Mouse (Mus musculus) midbrain, embryonic 11.5 days (tissue): ENCODE data around the gene Alpl. TPM values are rescaled to one million over a fixed set of nuclear protein-coding genes. Genes with fewer than 3 reads are reported as not detected.

Source experiments
- ATAC-seq: fragments of 200-750 bp; cut with Nextera tagmentation; 2 replicates; pipeline ENCODE4 v1.8.0; 2017; ENCODE audit warnings: moderate TSS enrichment, moderate library complexity; ENCODE audit not compliant: low FRiP score
- DNase-seq: peaks from one replicate; pipeline ENCODE4 v3.0.0; 2015; ENCODE audit warnings: low spot score; ENCODE audit errors: missing footprints
- H3K27ac ChIP-seq: fragments of 300-500 bp; sonication (generic); 2 replicates; pipeline ENCODE4 v1.5.1; 2014; ENCODE audit warnings: low read depth, low read length
- H3K27me3 ChIP-seq: fragments of 300-500 bp; sonication (generic); 2 replicates; pipeline ENCODE4 v1.6.1; 2014; ENCODE audit warnings: mild to moderate bottlenecking, low read length, moderate library complexity, mixed read lengths; ENCODE audit not compliant: control insufficient read depth, insufficient read depth
- H3K36me3 ChIP-seq: fragments of 300-500 bp; sonication (generic); 2 replicates; pipeline ENCODE4 v1.6.1; 2014; ENCODE audit warnings: mild to moderate bottlenecking, low read length, moderate library complexity, mixed read lengths; ENCODE audit not compliant: control insufficient read depth, insufficient read depth
- H3K4me1 ChIP-seq: fragments of 300-500 bp; sonication (generic); 2 replicates; pipeline ENCODE4 v1.6.1; 2014; ENCODE audit warnings: low read length; ENCODE audit not compliant: control insufficient read depth, insufficient read depth
- H3K4me2 ChIP-seq: fragments of 300-500 bp; sonication (generic); 2 replicates; pipeline ENCODE4 v1.6.1; 2014; ENCODE audit warnings: mild to moderate bottlenecking, moderate library complexity
- H3K4me3 ChIP-seq: fragments of 300-500 bp; sonication (generic); 2 replicates; pipeline ENCODE4 v1.5.1; 2014; ENCODE audit warnings: low read depth, low read length
- H3K9ac ChIP-seq: fragments of 300-500 bp; sonication (generic); 2 replicates; pipeline ENCODE4 v1.6.1; 2014; ENCODE audit warnings: low read length
- H3K9me3 ChIP-seq: fragments of 300-500 bp; sonication (generic); 2 replicates; pipeline ENCODE4 v1.6.1; 2016; ENCODE audit warnings: low read length; ENCODE audit not compliant: control insufficient read depth
- WGBS: fragments of 180-500 bp; shearing (Covaris S2); extraction: QIAGEN DNeasy Blood & Tissue Kit; methylation state at CpG from one replicate; pipeline ENCODE4 v1.1.7; 2014; 5-methylcytosine and 5-hydroxymethylcytosine counted together
- polyA plus RNA-seq: library from polyadenylated mRNA; unstranded; fragments of >200 nt; fragmentation: Nextera tagmentation; extraction: Ambion mirVana; gene quantifications from 2 replicates; pipeline ENCODE4 v1.2.1, GENCODE M21; 2014

Gene Alpl
- polyA plus RNA-seq, 1 experiment from 2014 or later, result 23.7 TPM

DNA sequence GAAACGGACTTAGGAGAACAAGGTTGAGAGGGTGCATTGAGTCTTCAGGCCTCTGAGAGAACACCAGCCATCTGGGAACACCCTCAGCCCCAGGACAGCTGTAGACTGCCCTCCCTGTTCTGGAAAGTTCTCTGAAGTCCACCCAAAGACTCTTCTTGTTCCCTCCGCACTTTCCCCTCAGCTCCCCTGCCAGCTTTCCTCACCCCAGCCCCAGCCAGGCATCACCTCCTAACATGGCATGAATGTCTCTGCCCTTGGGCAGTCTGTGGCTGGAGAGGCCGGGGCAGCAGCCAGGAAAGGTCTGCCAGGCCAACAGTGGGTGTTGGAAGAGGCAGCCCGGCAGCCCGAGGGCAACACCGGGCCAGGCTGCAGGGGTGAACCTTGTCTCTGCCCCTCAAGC is 27.4 kb downstream of the Alpl start:
- ATAC-seq, result no peak
- no peak for DNase-seq
- Histone ChIP-seq H3K27me3 (no peaks in the 10 kb centered on the region), H3K4me3 (no peak overlapping the region), H3K4me2 (no peak overlapping the region), H3K9ac (no peak overlapping the region), H3K36me3 (no peaks in the 10 kb centered on the region), H3K27ac (no peak overlapping the region), H3K9me3 (no peaks in the 10 kb centered on the region), H3K4me1 (peaks cover 26% of the 10 kb centered on the region)
- WGBS, result 87% methylated on average over 6 of the region's 6 CpGs

GRCm38 (mm10) chr4:137768381-137768780 is 27.8 kb downstream of the Alpl start:
- WGBS, result 66% methylated on average over 5 of the region's 5 CpGs
- Histone ChIP-seq H3K27me3 (no peaks in the 10 kb centered on the region), H3K9me3 (no peaks in the 10 kb centered on the region), H3K4me1 (peaks cover 24% of the 10 kb centered on the region), H3K36me3 (no peaks in the 10 kb centered on the region), H3K27ac (no peak overlapping the region), H3K4me2 (no peak overlapping the region), H3K9ac (no peak overlapping the region), H3K4me3 (no peak overlapping the region)
- ATAC-seq, result no peak
- DNase-seq, result no peak

DNA sequence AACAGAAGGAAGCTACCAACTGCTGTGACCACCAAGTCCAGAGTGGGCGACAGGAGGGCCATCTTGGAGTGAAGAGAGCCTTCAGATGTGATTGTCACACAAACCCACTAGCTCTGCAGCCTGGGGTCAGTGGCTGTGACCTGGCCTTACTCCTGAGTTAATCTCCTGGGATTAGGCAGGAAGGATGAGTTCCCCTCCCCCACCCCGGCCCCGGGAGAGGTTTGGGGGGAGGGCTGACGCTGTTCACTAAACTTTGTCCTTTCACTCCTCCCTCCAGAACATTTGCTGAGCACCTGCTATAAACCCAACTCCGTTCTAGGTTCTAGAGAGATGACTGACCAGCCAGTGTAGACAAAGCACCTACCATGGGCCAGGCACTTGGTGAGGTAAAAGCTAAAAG is 29.8 kb downstream of the Alpl start:
- Histone ChIP-seq H3K9ac (peak overlapping the region; percentile 17; the same call in 1 of the 2 replicates), H3K27ac (peak overlapping the region; percentile 87), H3K9me3 (no peaks in the 10 kb centered on the region), H3K4me2 (no peak overlapping the region), H3K4me1 (peaks cover 24% of the 10 kb centered on the region), H3K36me3 (no peaks in the 10 kb centered on the region), H3K4me3 (no peak overlapping the region), H3K27me3 (no peaks in the 10 kb centered on the region)
- no peak for DNase-seq
- no peak for ATAC-seq
- 8% methylated on average over 5 of the region's 5 CpGs for WGBS

GRCm38 (mm10) chr4:137765554-137765971 is 30.6 kb downstream of the Alpl start:
- no peak overlapping the region for H3K4me3 ChIP-seq
- DNase-seq, result peak; percentile 95
- H3K9me3 ChIP-seq, result no peaks in the 10 kb centered on the region
- H3K9ac ChIP-seq, result peak overlapping the region; percentile 53
- no peaks in the 10 kb centered on the region for H3K36me3 ChIP-seq
- ATAC-seq, result peak; percentile 95
- peak overlapping the region; percentile 87 for H3K27ac ChIP-seq
- WGBS, result 21% methylated on average over 7 of the region's 7 CpGs
- H3K27me3 ChIP-seq, result no peaks in the 10 kb centered on the region
- H3K4me1 ChIP-seq, result peaks cover 24% of the 10 kb centered on the region
- H3K4me2 ChIP-seq, result no peak overlapping the region

GRCm38 (mm10) chr4:137764621-137765020 is 31.6 kb downstream of the Alpl start:
- Histone ChIP-seq H3K36me3 (no peaks in the 10 kb centered on the region), H3K9ac (no peak overlapping the region), H3K9me3 (no peaks in the 10 kb centered on the region), H3K27me3 (no peaks in the 10 kb centered on the region), H3K4me2 (no peak overlapping the region), H3K4me3 (no peak overlapping the region), H3K27ac (peak overlapping the region; percentile 87; the same call in 1 of the 2 replicates), H3K4me1 (peaks cover 24% of the 10 kb centered on the region)
- 70% methylated on average over 3 of the region's 3 CpGs for WGBS
- DNase-seq, result no peak
- ATAC-seq, result no peak

DNA sequence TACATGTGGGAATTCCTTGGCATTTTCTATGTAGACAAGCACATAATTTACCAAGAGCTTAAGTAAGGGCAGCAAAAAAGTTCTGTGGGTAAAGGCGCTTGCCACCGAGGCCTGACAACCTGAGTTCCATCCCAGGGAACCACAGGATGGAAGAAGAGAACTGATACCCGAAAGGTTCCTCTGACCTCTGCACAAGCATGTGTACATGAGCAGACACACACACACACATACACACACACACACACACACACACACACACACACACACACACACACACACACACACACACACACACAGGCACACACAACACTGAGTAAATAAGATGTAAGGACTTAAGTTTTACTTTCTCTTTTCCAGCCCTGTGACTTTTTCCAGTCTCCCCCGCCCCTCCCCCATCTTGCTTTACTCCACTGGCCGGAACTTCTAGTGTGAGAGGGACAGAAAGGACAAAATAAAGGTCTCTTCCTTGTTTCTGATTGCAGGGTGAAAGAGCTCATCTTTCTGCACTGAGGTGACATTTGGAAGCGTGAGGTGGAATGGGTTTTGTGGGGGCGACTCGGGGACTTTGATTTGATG is 32.2 kb downstream of the Alpl start:
- peaks cover 24% of the 10 kb centered on the region for H3K4me1 ChIP-seq
- no peaks in the 10 kb centered on the region for H3K9me3 ChIP-seq
- H3K4me2 ChIP-seq, result no peak overlapping the region
- no peak overlapping the region for H3K27ac ChIP-seq
- no peak for ATAC-seq
- no peak for DNase-seq
- no peaks in the 10 kb centered on the region for H3K27me3 ChIP-seq
- H3K36me3 ChIP-seq, result no peaks in the 10 kb centered on the region
- WGBS, result 74% methylated on average over 8 of the region's 8 CpGs
- H3K9ac ChIP-seq, result no peak overlapping the region
- no peak overlapping the region for H3K4me3 ChIP-seq

DNA sequence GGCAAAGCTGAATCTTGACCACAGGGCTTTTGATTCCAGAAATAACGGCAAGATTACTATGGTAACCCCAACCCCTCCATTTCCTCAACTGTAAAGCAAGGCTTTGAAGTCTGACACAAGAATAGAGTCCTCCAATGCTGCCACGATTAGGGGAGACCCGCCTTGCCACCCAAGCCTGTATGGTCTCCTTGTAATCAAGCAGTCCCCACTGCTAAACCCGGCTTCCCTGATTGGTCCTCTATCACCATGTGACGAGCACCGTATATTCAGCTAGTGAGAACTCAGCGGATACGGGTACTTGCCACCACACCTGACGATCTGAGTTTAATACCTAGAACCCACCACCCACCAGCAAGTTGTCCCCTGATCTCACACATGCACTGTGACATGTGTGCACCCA is 33.3 kb downstream of the Alpl start:
- ATAC-seq, result no peak
- Histone ChIP-seq H3K9ac (no peak overlapping the region), H3K36me3 (no peaks in the 10 kb centered on the region), H3K4me1 (peaks cover 24% of the 10 kb centered on the region), H3K4me2 (no peak overlapping the region), H3K27me3 (no peaks in the 10 kb centered on the region), H3K27ac (no peak overlapping the region), H3K9me3 (no peaks in the 10 kb centered on the region), H3K4me3 (no peak overlapping the region)
- whole genome bisulfite sequencing, result 81% methylated on average over 9 of the region's 9 CpGs
- DNase-seq, result no peak

DNA sequence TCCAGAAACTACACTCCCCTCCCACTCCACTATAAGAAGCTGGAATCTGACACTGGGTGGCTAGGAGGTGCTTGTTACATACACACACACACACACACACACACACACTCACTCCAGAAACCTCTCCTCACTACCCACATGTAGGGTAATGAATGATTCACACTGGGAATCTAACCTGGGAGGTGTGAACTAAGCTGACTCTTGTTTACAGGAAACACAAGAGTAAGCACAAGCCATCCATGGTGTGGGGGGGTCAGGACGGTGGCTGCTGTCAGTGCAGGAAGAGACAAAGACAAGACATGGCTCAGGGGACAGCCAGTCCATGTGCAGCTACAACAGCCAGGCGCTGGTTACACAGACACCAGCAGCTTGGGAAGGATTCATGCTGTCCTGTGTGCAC is 41.7 kb downstream of the Alpl start:
- WGBS, result 82% methylated on average over 2 of the region's 2 CpGs
- H3K27ac ChIP-seq, result no peak overlapping the region
- H3K4me2 ChIP-seq, result no peak overlapping the region
- no peak for ATAC-seq
- no peaks in the 10 kb centered on the region for H3K27me3 ChIP-seq
- no peaks in the 10 kb centered on the region for H3K9me3 ChIP-seq
- no peak for DNase-seq
- no peak overlapping the region for H3K4me3 ChIP-seq
- H3K4me1 ChIP-seq, result no peaks in the 10 kb centered on the region
- no peaks in the 10 kb centered on the region for H3K36me3 ChIP-seq
- H3K9ac ChIP-seq, result no peak overlapping the region

DNA sequence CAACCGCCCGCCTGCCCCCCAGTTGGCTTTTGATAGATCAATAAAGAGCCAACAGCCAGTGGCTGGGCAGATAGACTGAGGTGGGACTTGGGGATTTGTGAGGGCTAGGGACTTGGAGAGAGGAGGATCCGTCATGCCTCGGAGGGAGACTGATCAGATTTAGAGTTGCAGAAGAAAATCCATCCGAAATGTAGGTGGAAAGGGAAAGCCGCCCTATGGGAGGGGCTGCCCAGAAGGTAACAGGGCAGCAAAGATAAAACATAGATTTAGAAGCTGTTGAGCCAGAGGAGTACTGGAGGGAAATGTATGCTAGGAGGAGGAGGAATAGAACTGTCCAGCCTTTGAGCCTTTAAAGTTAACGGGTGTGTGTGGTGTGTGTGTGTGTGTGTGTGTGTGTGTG is 43.0 kb downstream of the Alpl start:
- DNase-seq, result no peak
- Histone ChIP-seq H3K36me3 (no peaks in the 10 kb centered on the region), H3K27me3 (no peaks in the 10 kb centered on the region), H3K4me3 (no peak overlapping the region), H3K9me3 (no peaks in the 10 kb centered on the region), H3K9ac (no peak overlapping the region), H3K4me1 (no peaks in the 10 kb centered on the region), H3K27ac (no peak overlapping the region), H3K4me2 (no peak overlapping the region)
- no peak for ATAC-seq
- 93% methylated on average over 7 of the region's 7 CpGs for WGBS
